Mouse (Mus musculus): ENCODE data around the gene Abca6. TPM values are rescaled to one million over a fixed set of nuclear protein-coding genes. Genes with fewer than 3 reads are reported as not detected.

Gene Abca6
- polyA plus RNA-seq (2015; fragmentation: Nextera tagmentation; extraction: Ambion mirVana) = 38.6 and 42.1 TPM in 2 replicates

GRCm38 (mm10) chr11:110251534-110251933 lies at the start of gene Abca6:
Gene Abca6, minus strand, starts transcription at chr11:110251776.
- Histone ChIP-seq H3K9me3 (ENCODE audit: low read length) (no peaks in the 10 kb centered on the region), H3K4me2 (ENCODE audit: low read depth, low read length) (peak within 1 kb of the TSS; percentile 48), H3K9ac (replicated peaks) (peak within 1 kb of the TSS; percentile 60), H3K27ac (ENCODE audit: low read depth) (peak within 1 kb of the TSS; percentile 79), H3K36me3 (replicated peaks; ENCODE audit: insufficient read depth, low read length) (no peaks in the 10 kb centered on the region), H3K27me3 (ENCODE audit: insufficient read depth, low read length) (no peaks in the 10 kb centered on the region), H3K4me3 (ENCODE audit: low read depth, low read length) (peak within 1 kb of the TSS; percentile 51), H3K4me1 (ENCODE audit: insufficient read depth) (no peaks in the 10 kb centered on the region)
- no peak for TF ChIP-seq EP300 (IDR thresholded peaks at IDR 0.05; ENCODE audit: low read depth)
- no peak for TF ChIP-seq CTCF (IDR thresholded peaks at IDR 0.05; ENCODE audit: low read depth)
- DNase-seq (peak; percentile 44), ATAC-seq (peak; percentile 86)
- 14% methylated on average over 8 of the region's 8 CpGs for WGBS (ENCODE audit: insufficient replicate concordance)

GRCm38 (mm10) chr11:110297917-110298533 lies 46.4 kb upstream of the Abca6 start:
- DNase-seq (no peak), ATAC-seq (no peak)
- H3K9me3 ChIP-seq (ENCODE audit: low read length) = no peaks in the 10 kb centered on the region
- 72% methylated on average over 13 of the region's 13 CpGs for WGBS (ENCODE audit: insufficient replicate concordance)
- no peak overlapping the region for H3K27ac ChIP-seq (ENCODE audit: low read depth)
- no peaks in the 10 kb centered on the region for H3K36me3 ChIP-seq (replicated peaks; ENCODE audit: insufficient read depth, low read length)
- TF ChIP-seq EP300 (IDR thresholded peaks at IDR 0.05; ENCODE audit: low read depth) (no peak), CTCF (IDR thresholded peaks at IDR 0.05; ENCODE audit: low read depth) (no peak)
- no peak overlapping the region for H3K9ac ChIP-seq (replicated peaks)
- H3K4me2 ChIP-seq (ENCODE audit: low read depth, low read length) = no peak overlapping the region
- H3K4me1 ChIP-seq (ENCODE audit: insufficient read depth) = no peaks in the 10 kb centered on the region
- H3K4me3 ChIP-seq (ENCODE audit: low read depth, low read length) = no peak overlapping the region
- H3K27me3 ChIP-seq (ENCODE audit: insufficient read depth, low read length) = no peaks in the 10 kb centered on the region

GRCm38 (mm10) chr11:110290586-110290985 lies 39.0 kb upstream of the Abca6 start:
- Histone ChIP-seq H3K27ac (ENCODE audit: low read depth) (no peak overlapping the region), H3K4me3 (ENCODE audit: low read depth, low read length) (no peak overlapping the region), H3K36me3 (replicated peaks; ENCODE audit: insufficient read depth, low read length) (0 out of 2 replicates have a peak, but pooled peaks cover 3% of the 10 kb centered on the region), H3K9ac (replicated peaks) (no peak overlapping the region), H3K9me3 (ENCODE audit: low read length) (no peaks in the 10 kb centered on the region), H3K4me1 (ENCODE audit: insufficient read depth) (no peaks in the 10 kb centered on the region), H3K27me3 (ENCODE audit: insufficient read depth, low read length) (no peaks in the 10 kb centered on the region), H3K4me2 (ENCODE audit: low read depth, low read length) (no peak overlapping the region)
- ATAC-seq (no peak), DNase-seq (no peak)
- WGBS (ENCODE audit: insufficient replicate concordance) = 69% methylated on average over 2 of the region's 2 CpGs
- TF ChIP-seq EP300 (IDR thresholded peaks at IDR 0.05; ENCODE audit: low read depth) = no peak
- peak; percentile 20; the same call in 1 of the 2 replicates for TF ChIP-seq CTCF (IDR thresholded peaks at IDR 0.05; ENCODE audit: low read depth)

- Histone ChIP-seq H3K9me3 (ENCODE audit: low read length) (no peaks in the 10 kb centered on the region), H3K9ac (replicated peaks) (no peak overlapping the region), H3K27me3 (ENCODE audit: insufficient read depth, low read length) (no peaks in the 10 kb centered on the region), H3K4me2 (ENCODE audit: low read depth, low read length) (no peak overlapping the region), H3K36me3 (replicated peaks; ENCODE audit: insufficient read depth, low read length) (0 out of 2 replicates have a peak, but pooled peaks cover 3% of the 10 kb centered on the region), H3K27ac (ENCODE audit: low read depth) (no peak overlapping the region), H3K4me3 (ENCODE audit: low read depth, low read length) (no peak overlapping the region), H3K4me1 (ENCODE audit: insufficient read depth) (no peaks in the 10 kb centered on the region)
- 75% methylated on average over 3 of the region's 3 CpGs for WGBS (ENCODE audit: insufficient replicate concordance)
- no peak for DNase-seq
- ATAC-seq = no peak
- TF ChIP-seq EP300 (IDR thresholded peaks at IDR 0.05; ENCODE audit: low read depth) (no peak), CTCF (IDR thresholded peaks at IDR 0.05; ENCODE audit: low read depth) (no peak; the same call in 1 of the 2 replicates)
These were observed 36.8 kb upstream of the Abca6 start for GRCm38 (mm10) chr11:110288423-110288822.

- DNase-seq (no peak), ATAC-seq (no peak)
- H3K4me2 ChIP-seq (ENCODE audit: low read depth, low read length) = no peak overlapping the region
- TF ChIP-seq EP300 (IDR thresholded peaks at IDR 0.05; ENCODE audit: low read depth) (no peak), CTCF (IDR thresholded peaks at IDR 0.05; ENCODE audit: low read depth) (no peak)
- no peaks in the 10 kb centered on the region for H3K4me1 ChIP-seq (ENCODE audit: insufficient read depth)
- no peak overlapping the region for H3K27ac ChIP-seq (ENCODE audit: low read depth)
- no peaks in the 10 kb centered on the region for H3K27me3 ChIP-seq (ENCODE audit: insufficient read depth, low read length)
- 37% methylated on average over 9 of the region's 9 CpGs for WGBS (ENCODE audit: insufficient replicate concordance)
- no peak overlapping the region for H3K4me3 ChIP-seq (ENCODE audit: low read depth, low read length)
- H3K36me3 ChIP-seq (replicated peaks; ENCODE audit: insufficient read depth, low read length) = 0 out of 2 replicates have a peak, but pooled peaks cover 3% of the 10 kb centered on the region
- no peaks in the 10 kb centered on the region for H3K9me3 ChIP-seq (ENCODE audit: low read length)
- no peak overlapping the region for H3K9ac ChIP-seq (replicated peaks)
These were observed 36.1 kb upstream of the Abca6 start for GRCm38 (mm10) chr11:110287694-110288093.

GRCm38 (mm10) chr11:110286331-110286730 lies 34.8 kb upstream of the Abca6 start:
- ATAC-seq (no peak), DNase-seq (no peak)
- Histone ChIP-seq H3K9me3 (ENCODE audit: low read length) (no peaks in the 10 kb centered on the region), H3K27me3 (ENCODE audit: insufficient read depth, low read length) (no peaks in the 10 kb centered on the region), H3K4me3 (ENCODE audit: low read depth, low read length) (no peak overlapping the region), H3K4me2 (ENCODE audit: low read depth, low read length) (no peak overlapping the region), H3K27ac (ENCODE audit: low read depth) (no peak overlapping the region), H3K9ac (replicated peaks) (no peak overlapping the region), H3K36me3 (replicated peaks; ENCODE audit: insufficient read depth, low read length) (no peaks in the 10 kb centered on the region), H3K4me1 (ENCODE audit: insufficient read depth) (no peaks in the 10 kb centered on the region)
- TF ChIP-seq CTCF (IDR thresholded peaks at IDR 0.05; ENCODE audit: low read depth) = no peak
- 76% methylated on average over 3 of the region's 3 CpGs for WGBS (ENCODE audit: insufficient replicate concordance)

Data from liver, postnatal 0 days (tissue).